Mouse (Mus musculus): ENCODE measurements around the gene Hdac9.

- no peak for TF ChIP-seq CTCF (IDR thresholded peaks at IDR 0.05; ENCODE audit: low read depth, low read length)
- no peak for TF ChIP-seq POLR2A (IDR thresholded peaks at IDR 0.05; ENCODE audit: extremely low read depth, insufficient read depth, low read length)
These were observed 760.6 kb downstream of the Hdac9 start for GRCm38 (mm10) chr12:34156301-34156700.

Data from liver, adult 2 months (tissue).